Mouse (Mus musculus) heart, postnatal 4 days (tissue): ENCODE measurements around the gene Prima1. TPM values are rescaled to one million over a fixed set of nuclear protein-coding genes. Genes with fewer than 3 reads are reported as not detected.

Experiments used
- DNase-seq: peaks from one replicate; pipeline ENCODE4 v3.0.0; 2021
- total RNA-seq, 2 experiments: library from RNA; stranded (reverse); gene quantifications; 2 replicates each; pipeline ENCODE4 v1.2.3; 2021

Prima1 gene
- total RNA-seq: under 1 TPM; 0.62 to 0.65 TPM

DNA sequence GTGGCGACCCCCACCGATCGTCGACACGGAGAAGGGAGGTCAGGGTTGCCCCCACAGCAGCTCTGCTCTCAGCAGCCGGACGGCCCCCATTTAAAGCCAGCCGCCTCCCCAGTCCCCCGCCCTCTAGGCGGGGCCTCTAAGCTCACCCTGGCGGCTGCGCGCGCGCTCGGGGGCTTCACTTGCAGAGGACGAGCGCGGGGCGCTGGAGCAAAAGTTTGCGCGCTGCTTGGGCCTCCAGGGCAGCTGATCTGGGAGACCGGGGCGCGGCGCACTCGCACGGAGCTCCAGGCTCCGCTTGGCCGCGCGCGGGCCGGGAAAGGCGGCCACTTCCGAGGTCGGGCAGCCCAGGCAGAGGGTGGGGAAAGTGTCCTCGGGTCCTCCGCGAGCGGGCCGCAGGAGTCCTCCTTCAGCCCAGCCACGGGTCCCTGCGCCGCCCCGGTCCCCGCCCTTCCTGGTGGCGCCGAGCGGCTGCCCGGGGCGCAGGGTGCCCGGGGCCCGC, at the start of gene Prima1:
Gene Prima1 (minus strand): TSS at position 68 of the 499 bp plus-strand sequence.
- DNase-seq: peak; percentile 74

DNA sequence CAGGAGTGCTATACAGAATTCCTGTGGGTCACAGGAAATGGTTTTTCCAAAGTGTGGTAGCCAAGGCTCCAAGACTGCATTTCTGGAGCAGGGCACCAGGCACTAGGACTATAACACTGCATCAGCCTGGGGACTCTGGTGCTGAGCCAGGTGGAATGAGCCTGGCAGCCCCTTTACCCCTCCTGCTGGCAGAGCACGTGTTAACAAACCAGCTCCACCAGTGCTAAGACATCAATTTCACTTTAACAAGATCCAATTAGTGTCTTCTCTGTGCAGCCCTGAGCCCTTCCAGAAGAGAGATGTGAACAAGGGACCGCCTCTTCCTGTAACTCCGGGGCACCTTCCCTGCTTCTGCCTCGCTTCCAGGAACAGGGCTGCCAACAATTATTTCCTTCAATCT, 45.3 kb upstream of the Prima1 start:
- no peak for DNase-seq

DNA sequence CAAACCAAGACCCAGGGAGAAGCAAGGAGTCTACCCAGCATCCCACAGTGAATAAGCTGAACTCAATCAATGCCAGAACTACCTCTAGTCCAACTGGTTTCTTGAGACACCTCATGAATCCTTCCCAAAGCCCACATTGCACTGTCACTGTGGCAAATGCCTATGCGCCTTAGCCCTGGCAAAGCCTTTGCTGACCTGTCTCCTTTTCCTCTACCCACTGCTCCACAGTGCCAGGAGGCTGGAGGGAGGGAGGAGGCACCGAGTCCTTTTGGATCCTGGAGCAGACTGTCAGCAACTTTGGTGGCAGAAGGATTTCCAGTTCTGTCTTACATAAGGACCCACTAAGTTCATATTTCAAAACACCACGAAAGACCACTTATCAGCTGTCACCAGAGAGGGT, 41.5 kb upstream of the Prima1 start:
- DNase-seq: no peak

DNA sequence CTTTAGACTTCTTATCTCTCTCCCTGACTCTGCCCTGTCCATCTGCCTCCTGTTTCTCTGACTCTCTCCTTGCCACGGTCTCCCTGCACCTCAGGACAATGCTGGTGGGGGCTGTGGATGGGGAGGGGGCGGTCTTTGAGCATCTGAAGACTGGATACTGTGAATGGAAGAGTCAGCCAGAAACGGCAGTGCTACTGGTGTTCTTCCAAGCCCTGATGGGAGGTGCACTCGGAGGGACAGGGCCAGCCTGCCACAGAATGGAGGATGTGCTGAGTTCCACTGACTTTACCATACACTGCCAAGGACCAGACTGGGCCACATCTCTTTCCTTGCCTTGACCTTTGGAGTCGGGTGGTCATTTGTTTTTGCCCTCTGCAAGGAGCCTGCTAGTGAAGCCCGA, 41.0 kb upstream of the Prima1 start:
- no peak for DNase-seq

DNA sequence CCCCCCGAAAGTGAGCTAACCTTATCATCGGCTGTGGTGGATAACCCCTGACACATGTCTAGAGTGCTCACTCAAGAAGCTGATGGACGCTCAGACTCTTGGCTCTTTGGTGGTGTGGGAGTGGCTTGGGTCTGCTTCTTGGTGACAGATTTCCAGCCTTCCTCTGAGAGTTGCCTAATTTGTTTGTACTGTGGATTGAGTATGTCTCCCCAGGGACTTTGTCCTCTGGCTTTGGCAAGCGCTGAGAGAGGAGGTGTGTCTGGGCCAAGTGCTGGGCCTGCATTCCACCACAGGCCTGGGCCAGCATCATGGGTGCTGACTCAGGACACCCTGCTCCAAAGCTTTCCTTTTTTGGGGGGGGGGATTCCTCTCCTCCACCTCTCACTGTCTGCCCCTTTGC, 40.0 kb upstream of the Prima1 start:
- peak; percentile 24 for DNase-seq

DNA sequence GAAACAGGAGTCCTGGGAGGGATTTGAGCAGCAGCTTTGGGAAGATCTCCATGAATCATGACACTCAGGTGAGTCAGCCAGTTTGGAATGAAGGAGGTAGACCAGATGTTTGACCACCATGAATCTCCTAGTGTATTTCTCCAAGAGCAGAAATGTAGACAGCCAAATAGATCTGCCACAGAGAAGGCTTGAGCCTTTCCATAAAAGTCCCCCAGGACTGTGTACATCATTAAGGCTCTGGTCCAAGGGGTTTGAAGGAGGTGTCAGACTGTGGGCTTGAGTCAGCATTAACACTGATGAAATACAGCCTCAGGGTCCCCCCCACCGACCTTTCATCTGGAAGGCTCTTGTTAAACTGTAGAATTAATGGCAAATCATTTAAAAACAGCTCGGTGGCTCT, 39.5 kb upstream of the Prima1 start:
- no peak for DNase-seq

DNA sequence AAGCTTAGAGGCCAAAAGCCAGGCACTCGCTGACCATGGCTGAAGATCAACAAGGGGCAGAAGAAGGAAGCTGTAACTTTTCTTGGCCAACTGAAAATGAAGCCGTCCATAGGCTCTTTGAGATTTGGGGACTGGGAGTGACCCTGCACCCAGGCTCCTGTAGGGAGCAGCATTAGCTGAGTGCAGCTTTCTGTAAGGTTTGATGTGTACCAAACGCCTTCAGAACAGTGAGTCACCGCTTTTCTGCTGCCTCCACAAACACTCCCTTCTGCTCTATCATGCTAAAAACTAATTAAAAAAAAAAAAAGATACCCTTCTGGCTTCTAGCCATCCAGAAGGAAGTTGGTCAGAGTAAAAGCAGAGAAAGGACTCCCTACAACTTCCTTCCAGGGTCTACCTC, 34.5 kb upstream of the Prima1 start:
- DNase-seq: no peak

DNA sequence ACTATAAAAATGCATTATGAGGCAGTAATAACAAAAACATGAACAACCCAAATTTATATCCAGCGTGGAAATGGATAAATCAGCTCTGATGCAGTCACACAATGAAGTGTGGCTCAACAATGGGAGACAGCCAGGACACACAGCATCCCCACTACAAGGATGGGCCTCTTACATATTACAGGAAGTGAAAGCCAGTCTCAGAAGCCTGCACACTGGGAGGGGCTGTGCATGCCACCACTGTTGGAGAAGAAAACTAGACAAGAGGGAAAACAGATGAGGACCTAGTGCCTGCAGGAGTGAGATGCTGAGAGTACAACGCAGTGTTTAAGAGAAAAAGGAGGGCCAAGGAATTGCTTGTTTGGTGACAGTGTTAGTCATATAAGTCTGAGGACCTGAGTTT, 31.8 kb upstream of the Prima1 start:
- no peak for DNase-seq

DNA sequence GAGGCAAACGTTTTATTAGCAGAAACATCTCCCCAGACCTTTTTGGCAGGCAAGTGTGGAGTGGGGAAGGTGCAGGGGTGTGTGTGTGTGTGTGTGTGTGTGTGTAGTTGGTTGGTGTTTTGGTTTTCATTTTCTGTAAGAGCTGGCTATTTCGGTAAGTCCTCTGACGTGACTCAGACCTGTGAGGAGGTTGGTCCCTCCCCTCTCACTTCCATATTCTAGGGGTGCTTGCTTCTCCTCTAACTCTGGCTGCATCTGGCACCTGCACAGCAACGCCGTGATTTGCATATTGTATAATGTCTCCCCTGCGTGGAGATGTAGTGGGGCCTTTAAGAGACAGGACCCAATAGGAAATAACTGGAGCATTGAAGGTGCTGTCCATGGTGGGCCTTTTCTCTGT, 31.1 kb upstream of the Prima1 start:
- DNase-seq: no peak

DNA sequence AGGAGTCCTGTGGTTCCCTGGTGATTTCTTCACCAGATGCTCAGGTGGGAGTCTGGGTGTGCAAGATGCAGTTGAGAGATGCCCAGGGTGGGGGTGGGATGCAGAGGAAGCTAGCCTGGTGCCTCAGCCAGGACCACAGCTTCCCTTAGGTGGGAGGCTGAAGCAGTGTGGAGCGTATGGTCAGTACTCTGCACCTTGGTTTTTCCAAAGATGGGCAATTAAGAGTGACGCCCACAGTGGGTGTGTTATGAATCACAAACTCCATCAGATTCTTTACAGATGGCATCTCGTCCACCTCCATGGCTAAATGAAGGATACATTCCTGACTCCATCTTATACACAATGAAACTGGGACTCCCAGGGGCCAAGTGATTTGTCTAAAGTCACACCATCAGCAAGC, 30.2 kb upstream of the Prima1 start:
- DNase-seq: no peak

DNA sequence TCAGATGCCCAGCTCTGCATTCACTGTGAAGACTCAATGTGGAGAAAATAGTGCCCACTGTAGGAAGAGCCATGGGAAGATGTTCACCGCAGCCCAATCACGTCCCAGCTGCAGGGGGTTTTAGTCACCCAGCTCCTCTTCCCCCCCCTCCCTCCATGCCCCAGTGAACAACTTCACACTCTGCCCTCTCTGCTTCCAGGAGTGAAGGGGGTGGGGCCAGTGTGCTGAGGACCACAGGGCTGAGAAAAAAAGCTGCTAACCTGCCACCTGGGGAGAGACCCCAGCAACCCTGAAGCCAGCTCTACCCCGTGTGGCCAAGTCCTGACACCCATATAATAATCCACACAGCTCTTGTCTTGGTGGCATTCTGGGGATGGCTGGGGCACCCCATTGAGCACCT, 24.7 kb upstream of the Prima1 start:
- DNase-seq: no peak

DNA sequence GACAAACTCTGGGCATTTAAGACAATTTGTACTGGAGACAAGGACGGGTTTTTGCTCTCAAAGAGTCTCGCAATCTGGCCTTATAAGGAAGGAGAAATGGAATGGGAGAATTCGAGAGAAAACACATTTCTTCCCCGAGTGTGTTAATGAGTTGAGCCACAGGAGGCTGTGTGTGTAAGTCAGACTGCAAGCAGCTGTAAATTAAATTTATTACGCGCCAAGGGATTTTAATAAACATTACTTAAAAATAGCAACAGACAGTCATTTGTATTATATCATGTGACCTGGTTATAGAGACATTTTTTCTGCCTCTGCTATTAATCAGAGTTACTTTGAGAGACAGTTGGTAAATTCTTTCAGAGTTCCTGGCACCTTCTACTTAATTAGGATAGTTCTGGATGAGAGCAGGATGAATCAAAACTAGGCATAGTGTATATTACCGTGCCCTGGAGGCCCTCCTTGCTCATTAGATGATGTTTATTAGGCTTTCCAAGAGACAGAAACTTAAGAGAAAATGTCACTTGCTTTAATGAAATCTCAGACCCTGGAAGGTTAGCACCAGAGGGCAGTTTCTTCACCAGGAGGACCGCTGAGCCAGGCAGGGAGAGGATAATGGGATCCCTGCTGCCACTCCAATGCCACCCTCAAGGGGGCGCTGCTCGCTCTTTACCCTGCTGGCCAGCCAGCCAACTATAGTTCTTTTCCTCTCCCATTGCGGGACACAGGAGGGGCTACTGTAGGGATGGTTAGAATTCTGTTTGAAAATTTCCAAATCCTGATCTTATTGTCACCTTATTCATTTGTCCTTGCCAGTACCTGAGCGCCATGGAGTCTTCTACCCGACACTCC, 20.3 kb upstream of the Prima1 start:
- peak; percentile 15 for DNase-seq

DNA sequence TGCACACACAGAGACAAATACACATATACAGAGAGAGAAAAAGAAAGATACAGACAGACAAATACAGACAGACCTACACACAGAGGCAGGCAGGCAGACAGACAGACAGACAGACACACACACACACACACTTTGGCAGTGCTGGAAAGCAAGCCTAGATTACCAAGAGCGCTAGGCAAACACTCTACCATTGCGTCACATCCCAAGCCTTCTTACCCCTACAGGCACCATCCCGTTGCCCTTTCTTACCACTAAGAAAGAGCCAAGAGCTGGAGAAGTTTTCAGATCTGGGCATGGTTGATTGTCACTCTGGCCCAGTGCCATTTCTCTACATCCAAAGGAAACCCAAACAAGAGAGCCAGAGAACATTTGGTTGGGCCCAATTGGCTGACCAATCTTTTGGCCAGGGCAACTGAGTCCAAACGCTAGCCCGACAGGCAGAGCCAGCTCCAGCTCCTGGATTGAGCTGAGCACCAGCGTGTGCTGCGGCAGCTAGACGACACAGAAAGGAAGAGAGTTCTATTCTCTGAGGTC, 11.0 kb upstream of the Prima1 start:
- no peak for DNase-seq

DNA sequence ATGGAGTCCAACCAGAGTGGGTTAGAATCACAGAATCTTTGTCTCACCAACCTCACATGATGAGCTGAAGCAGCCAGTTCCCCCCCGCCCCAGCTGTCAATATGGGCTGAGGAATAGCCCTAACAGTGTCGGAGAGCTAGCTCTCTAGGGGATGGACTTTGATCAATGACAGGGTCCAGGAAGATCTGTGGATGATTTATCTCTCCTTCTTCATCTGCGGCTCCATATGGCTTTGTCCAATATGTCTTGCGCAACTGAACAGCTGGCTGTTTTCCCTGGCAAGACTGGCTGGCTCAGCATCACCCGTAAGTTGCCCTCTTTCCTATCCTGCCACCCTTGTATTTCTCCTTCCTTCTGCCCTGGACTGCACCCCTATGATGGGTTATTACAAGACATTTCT, 9.2 kb upstream of the Prima1 start:
- no peak for DNase-seq

DNA sequence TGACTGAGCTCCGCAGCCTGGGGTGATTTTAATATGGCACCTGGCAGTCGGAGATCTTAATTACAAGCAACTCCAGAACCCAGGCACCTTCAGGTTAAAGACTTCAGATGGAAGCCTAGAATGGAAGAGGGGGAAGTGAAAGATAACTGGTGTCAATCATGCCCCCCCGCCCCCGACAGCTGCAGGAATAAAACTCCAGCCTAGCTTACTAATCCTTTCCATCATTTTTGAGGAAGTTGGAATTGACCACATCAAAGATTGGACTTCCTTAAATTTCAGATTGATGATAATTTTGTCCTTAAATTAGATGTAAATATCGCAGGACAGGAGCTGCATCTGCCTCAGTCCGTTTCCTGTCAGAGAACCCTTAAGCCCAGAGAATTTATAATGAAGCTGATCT, 8.4 kb upstream of the Prima1 start:
- DNase-seq: no peak

DNA sequence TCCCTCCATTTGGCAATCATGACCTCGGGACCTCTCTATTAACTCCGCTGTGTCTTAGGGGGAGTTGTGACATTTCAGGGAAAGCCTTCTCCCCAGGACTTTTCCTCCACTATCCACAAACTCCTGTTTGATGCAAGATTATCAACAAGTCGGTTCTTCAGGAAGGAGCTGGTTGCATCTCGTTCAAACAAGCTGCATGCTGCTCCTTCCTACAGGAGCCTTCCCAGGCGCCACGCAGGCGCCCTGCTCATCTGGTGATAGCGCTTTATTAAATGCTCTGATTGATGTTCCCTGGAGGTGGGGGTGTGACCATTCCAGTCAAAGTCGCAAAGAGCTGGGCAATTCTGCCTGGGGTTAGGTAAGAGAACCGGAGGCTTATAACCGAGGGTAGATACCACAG, 1.1 kb upstream of the Prima1 start:
- no peak for DNase-seq

DNA sequence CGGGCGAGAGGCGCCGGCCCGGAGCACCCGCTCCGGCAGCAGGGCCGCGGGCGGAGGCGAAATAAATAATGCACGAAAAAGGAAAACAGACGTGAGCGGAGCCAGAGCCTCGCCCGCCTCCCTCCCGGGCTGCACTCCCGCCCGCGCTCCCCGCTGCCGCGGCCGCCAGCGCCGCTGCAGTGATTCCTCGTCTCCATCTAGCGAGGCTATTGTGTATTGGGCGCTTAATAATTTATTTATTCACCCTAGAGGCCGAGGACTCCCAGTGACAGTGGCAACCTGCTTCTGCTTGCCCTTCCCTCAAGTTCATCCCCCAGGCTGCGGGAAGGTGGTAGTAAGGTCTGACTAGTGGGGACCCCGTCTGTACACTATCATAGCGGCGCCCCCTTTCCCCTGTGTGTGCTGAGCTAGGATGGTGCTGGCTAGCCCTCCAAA, 658 bp upstream of the Prima1 start:
- DNase-seq: peak; percentile 68

DNA sequence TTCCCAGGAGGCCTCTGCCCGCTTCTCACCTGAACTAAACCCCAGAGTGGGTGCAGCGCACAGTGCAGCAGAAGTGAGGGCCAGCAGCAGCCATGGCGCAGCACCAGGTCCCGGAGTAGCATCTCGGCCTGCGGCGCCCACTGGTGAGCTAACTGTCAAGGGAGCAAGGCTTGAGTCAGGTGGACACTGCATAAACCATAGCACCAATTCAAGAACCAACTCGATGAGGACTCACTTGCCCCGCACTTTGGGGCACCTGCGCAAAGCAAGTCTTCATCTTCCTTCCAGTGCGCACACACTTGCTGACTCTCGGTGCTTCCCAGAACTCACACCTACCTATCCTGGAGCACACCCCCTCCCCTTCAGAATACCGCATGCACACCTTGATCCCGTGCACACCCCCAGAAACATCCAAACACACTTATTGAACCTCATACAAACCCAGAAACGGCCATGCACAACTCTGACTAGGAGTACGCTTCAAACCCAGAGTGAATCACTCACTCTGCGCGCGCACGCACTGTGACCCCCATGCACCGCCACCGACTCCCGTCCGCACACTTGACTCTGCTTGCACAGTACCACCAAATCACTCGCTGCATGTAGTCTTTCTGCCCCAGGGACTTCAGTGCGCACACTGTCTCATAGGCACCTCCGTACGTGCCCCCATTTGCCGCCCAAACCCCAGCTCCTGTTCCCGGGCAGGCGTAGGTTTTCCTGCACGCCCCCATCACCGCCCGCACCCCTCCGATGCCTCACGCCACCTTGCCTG, 453 bp downstream of the Prima1 start:
- no peak for DNase-seq

DNA sequence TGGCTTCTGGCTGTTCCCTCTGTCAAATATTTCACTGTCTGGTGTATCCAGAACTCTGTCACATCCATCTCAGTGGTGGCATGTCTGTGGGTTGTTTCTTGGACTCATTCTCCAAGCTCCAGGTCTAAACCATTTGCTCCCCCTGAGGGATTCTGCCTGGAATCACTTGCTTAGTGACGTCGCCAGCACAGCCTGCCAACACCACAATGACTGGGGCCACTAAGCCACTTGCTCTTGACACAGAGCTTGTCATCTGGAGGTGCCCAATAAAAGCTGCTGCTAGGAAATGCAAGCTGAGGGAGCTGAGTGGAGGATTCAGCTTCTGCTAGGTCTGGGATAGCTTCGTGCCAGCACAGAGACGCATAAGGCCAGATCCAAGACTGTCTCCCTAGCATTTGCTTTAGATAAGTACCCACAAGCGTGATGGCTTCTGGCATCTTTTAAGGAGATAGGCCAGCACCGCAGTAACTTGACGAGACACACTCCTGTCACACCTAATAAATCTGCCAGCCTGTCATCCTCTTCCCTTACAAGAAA, 3.0 kb downstream of the Prima1 start:
- DNase-seq: peak; percentile 13

DNA sequence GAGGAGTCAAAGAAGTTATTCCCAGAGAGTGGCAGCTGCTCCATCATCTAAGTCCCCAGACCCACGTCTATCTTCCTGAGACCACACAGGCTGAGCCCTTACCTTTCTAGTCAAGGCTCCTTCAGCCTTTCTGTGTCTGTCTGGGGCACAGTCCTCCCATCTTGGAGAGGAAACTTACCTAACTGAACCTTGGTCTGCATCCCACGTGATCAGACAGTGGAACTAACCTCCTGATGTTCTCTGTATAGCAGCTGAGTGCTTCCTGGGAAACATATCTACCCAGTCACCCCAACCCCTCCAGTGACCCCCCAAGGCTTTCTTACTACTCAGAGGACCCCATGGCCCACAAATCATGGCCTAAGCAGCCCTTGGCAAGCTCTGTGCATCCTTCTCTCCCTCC, 6.1 kb downstream of the Prima1 start:
- DNase-seq: no peak

DNA sequence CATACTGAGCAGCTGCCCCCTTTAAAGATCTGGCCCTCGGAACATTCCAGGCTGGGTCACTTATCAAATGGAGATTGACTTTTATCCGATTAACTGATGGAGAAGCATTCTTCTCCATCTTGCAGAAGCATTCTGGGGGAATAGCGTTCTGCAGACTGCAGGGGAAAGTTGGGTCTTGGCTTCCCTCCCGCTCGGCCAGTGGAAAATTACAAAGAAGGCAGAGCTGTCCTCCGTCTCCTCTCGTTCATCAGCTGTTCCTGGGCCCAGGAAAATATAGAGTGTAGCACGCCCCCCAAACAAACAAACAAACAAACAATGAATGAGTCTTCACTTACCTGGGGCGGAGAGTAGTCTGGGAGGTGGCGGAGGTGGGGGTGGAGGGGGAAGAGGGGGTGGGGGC, 6.7 kb downstream of the Prima1 start:
- no peak for DNase-seq

DNA sequence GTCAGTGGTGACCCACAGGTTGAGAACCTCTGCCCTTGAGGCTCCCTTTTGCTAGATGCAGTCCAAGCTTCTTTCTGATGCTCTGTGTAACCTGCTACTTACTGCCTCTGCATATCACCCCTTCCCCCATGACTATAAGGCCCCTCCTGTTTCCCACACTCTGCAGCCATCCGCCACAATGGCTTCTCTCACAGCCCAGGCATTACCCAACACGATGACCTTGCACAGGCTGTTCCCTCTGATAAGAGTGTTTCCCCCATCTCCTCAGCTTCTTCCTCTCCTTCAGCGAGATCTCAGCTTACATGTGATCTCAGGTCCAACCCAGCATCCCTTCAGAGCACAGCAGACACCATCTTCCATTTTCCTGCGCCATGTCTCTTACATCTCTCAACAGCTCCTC, 12.9 kb downstream of the Prima1 start:
- no peak for DNase-seq

DNA sequence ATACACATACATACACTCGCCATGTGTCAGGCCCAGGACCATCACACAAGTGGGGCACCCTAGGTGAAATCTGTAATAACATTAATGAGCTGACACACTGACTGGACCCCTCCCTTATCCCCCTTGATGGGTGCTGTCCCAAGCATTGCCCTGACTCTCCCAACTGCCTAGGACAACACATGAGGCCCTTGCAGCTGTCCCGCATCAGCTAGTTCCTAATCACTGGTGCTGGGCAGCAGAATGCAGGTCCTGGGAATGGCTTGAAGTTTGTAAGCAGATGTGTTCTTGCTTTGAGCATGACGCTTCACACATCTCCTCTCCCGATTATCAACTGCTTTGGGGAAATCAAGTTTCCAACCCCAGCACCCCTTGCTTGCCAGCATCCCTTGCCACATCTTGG, 15.8 kb downstream of the Prima1 start:
- no peak for DNase-seq
